Mouse (Mus musculus) kidney, postnatal 10 days (tissue): ENCODE data around the gene Mylk.
A peak's percentile ranks its signal among the peaks of the same experiment; 100 is the strongest.

ENCODE experiments used
- DNase-seq: peaks from one replicate; pipeline ENCODE4 v3.0.0; 2021; ENCODE audit warnings: mixed read lengths

Mylk gene

DNA sequence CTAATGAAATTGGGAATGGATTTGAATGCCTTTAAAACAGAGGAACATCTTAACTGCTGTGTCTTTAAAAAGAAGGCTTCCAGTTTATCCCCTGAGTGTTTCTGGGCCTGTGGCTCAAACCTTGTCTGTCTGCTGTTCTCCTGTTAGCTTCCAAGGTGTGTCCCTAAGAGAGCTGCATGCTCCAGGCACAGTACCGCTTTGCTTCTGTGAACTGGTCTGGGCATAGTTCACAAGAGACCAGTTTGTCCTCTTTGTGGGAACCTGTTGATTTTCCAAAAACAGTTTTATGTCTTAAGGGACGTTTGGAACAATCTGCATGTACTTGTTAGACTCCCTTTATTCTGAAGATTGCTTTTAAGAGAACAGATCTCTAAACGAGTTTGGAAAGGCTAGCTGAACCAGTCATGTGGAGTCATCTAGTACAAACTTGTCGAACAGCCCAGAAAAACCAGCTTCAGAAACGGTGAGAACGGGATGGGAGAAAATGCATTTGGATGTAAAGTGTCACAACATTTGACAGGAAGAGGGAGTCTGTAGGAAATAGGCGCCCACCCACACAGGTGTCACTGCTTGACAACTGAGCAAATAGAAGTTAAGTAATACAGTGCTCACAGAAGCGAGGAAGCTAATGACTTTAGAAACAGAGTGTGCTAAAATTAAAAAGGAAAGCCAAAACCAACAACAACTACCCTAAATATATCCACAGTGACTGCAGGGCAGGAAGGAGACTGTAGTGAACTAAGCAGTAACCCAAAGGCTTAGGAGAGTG is 289.0 kb downstream of the Mylk start:
- no peak for DNase-seq

- no peak for DNase-seq
Measured at GRCm38 (mm10) chr16:35034971-35035370, 290.0 kb downstream of the Mylk start.

DNA sequence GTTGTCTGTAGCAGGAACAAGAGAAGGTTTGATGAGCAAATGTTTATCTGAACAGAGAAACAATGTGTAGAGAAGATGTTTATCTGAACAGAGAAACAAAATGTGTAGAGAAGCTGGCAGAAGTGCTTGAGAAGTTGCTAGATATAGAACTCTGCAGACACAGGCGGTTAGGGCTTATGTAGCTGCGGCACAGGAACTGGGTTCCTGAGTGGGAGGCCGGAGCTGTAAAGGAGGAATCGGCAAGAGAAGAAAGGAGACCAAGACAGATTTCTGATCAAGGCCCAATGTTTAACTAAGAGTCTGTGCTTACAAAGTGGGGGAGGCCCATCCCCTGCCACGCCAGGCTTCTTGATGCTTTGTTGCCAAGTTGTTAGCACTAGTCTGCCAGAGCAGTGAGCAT is 291.7 kb downstream of the Mylk start:
- no peak for DNase-seq

DNA sequence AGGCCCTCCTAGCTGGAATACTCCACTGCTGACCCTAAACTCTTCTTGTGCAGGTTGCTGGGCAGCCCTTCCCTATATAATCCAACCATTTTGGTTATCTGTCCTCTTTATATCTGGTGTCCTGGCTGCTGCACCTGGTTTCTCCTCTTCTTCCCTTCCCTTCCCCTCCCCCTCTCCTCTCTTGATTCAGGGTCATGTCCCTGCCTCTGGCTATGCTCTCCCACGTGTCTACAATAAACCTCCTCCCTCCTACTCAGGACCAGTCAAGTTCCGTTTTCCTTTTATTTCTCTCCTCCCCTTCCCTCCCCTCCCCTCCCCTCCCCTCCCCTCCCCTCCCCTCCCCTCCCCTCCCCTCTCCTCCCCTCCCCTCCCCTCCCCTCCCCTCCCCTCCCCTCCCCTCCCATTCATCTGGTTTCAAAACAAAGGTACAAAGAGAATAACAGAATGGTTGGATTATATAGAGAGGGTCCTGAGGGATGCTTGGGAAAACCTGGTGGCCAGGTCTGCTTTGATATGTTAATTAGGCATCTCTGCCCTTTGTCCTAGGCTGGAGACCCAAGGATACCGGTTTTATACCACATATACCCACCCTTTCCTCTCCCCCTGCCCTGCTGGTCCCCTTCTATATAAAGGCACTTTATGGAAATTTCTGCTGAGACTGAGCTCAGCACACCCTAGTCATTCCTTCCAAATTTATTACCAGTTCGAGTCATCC is 293.5 kb downstream of the Mylk start:
- DNase-seq: no peak

GRCm38 (mm10) chr16:35040154-35040553 is 295.1 kb downstream of the Mylk start:
- no peak for DNase-seq

DNA sequence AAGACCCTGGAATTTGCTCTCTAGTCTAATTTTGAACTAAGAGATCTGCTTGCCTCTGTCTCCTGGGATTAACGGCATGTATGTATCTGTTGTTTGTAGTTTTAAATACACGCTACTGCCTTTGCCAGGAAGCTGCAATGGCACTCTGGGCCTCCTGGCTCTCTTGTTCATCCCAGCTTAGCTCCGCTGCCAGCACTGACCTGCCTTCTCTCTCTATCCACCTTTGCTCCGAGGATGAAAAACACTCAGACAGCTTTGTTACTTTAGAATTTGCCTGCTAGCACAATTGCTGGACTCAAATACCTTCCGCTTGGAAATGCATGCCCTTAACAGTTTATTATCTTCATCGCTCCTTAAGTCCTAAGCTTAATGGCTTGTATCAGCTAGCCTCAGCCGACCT is 296.0 kb downstream of the Mylk start:
- DNase-seq: no peak

- no peak for DNase-seq
Measured at GRCm38 (mm10) chr16:35046081-35046775, 301.2 kb downstream of the Mylk start.

GRCm38 (mm10) chr16:35047272-35047969 is 302.4 kb downstream of the Mylk start:
- no peak for DNase-seq

- DNase-seq: peak; percentile 23
Measured at GRCm38 (mm10) chr16:35051066-35051465, 306.1 kb downstream of the Mylk start.
